Mouse (Mus musculus): Measurements from ENCODE around the gene Gm20388.

DNA sequence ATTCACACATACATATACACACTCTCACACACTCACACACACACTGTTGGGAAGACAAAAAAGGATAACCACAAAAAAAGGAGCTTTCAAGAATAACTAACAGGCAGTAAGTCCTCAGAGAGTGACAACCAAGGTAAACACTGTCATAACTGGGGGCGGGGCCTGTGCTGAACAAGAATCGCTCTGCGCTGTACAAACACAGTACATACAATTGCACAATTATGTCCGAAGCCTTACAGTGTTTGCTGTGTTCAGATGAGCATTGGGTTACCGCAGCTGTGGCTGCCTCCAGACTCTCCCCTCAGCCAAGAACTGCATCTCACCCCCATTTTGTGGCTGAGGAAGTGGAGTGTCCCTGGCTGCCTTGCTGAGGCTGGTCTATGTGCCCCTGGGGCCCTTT is 1510.4 kb downstream of the Gm20388 start:
- TF ChIP-seq EP300 (IDR thresholded peaks at IDR 0.05; ENCODE audit: low read depth) (no peak), CTCF (IDR thresholded peaks at IDR 0.05; ENCODE audit: low read depth) (no peak)
